Mouse (Mus musculus) pancreas, adult 10 weeks (tissue): Measurements from ENCODE around the gene Gm4788. TPM values are rescaled to one million over a fixed set of nuclear protein-coding genes. Genes with fewer than 3 reads are reported as not detected.

Experiments
- polyA plus RNA-seq: library from polyadenylated mRNA; stranded (reverse); fragments of 350-450 nt; fragmentation: Illumina TruSeq; extraction: RNeasy Lipid Tissue Mini Kit (QIAGEN cat#74804); gene quantifications from one replicate; pipeline ENCODE4 v1.2.3, GENCODE M21; 2015; ENCODE audit warnings: low read depth, low replicate concordance; ENCODE audit not compliant: insufficient read depth

Gene Gm4788
- not detected for polyA plus RNA-seq

GRCm38 (mm10) chr1:139781143-139781542 is at the start of gene Gm4788:
Gene Gm4788 (minus strand): TSS chr1:139781243.

Other genes with a start within 250 kb of the Gm4788 start
- not detected for gene Cfhr1, start 221.0 kb downstream of the Gm4788 start, polyA plus RNA-seq
- not detected for gene Cfhr2, start 77.5 kb upstream of the Gm4788 start, polyA plus RNA-seq